Mouse (Mus musculus) layer of hippocampus, adult 8-10 months (tissue): Measurements from ENCODE around the gene Igf2bp2. TPM values are rescaled to one million over a fixed set of nuclear protein-coding genes. Genes with fewer than 3 reads are reported as not detected.

Source experiments
- DNase-seq, 2 experiments: peaks; one replicate each; pipeline ENCODE4 v3.0.0; 2022; ENCODE audit warnings: low spot score in 2 of 2
- total RNA-seq, 4 experiments: library from RNA; stranded (reverse); gene quantifications; 2 replicates each; pipeline ENCODE4 v1.2.4; 2022

The Igf2bp2 gene
- total RNA-seq = under 1 TPM in 3 of 4 experiments, not detected in 1; 0.06 to 0.40 (median 0.39) TPM

DNA sequence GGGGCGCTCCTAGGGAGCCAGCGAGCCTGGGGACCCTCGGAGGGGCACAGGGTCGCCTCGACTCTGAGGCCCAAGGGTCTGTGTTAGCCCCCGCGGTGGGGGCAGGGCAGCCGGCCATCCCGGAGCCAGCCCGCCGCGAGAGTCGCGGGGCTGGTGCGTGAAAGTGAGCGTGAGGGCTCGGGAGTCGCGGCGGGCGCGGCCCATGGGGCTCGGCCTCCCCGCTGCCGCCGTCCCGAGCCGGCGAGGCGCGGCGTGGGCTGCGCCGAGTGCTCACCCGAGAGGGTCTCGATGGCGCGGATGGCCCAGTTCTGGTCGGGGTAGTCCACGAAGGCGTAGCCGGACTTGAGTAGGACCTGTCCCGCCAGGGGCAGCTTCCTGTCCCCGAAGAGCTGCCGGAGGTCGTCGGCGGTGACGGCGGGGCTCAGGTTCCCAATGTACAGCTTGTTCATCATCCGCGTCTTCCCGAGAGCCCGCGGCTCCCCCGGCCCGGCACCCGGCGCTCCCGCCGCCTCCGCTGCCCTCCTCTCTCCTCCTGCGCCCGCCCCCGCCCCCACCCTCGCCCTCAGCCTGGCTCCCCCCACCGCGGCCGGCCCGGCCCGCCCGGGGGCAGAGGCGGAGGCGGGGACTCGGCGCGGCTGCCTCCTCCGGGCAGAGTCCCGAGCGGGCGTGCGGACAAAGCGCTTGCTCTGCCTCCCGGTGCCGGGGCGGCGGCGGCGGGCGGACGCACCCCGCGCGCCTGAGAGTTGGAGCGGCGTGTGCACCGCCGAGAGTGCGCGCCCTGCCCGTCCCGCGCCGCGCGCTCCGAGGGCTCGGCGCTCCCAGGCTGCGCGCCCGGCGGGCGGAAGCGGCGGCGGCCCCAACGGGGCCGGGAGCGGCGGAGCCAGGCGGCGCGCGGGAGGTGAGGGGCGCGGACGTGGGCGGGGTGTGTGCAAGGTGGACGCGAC, at the start of gene Igf2bp2:
Gene Igf2bp2, minus strand, starts transcription at position 788 of the 944 bp plus-strand sequence.
- no peak for DNase-seq

DNA sequence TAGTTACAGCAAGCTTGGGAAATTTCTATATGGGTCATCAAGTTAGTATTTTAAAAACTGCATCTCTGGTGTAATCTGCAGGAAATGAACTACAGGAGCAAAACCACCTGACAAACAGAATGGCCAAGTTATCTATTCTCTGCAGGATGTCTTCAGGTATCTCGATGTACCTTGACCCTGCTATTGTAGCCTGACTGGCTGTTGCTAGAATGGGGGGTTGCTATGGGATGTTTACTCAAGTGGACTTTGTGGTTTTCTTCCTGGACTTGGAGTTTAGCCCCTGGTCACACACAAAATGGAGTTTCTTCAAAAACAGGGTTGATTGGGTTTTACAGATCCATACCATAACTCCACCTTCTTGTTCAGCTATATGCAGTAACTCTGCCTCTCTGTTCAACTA, 40.4 kb upstream of the Igf2bp2 start:
- DNase-seq = no peak

DNA sequence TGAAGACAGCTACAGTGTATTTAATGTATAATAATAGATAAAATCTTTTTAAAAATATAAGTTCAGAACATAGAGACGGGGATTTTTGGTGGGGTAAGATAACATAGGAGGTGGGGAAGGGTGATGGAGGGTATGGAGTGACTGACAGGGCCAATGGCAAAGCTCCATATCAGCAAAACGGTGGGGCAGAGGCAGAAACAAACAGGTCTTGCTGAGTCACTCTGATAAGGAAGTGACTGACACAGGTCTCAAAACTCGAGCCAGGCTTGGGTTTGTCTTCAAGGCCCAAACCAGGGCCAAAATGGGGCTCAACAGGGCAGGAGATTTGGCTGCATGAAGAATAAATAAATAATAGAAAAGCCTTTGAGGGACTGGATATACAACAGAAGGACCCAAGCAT, 38.8 kb upstream of the Igf2bp2 start:
- DNase-seq = no peak

DNA sequence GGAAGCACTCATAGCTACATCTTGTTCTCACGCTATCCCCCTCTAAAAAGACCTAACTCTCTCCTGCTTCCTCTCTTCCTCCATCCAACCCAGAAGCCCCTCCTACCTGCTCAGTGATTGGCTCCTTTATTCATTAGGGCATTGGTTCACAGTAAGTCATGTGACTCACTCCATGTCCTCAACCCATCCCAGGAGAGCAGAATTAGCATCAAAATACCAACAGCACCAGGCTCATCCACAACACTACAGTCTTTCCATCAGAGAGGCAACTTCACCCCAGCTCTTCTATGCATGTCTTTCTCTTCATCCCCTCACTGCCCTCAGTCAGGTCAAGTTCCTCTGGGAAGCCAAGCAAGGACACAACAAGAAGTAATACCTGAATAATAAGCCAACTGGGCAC, 37.4 kb upstream of the Igf2bp2 start:
- DNase-seq = no peak

DNA sequence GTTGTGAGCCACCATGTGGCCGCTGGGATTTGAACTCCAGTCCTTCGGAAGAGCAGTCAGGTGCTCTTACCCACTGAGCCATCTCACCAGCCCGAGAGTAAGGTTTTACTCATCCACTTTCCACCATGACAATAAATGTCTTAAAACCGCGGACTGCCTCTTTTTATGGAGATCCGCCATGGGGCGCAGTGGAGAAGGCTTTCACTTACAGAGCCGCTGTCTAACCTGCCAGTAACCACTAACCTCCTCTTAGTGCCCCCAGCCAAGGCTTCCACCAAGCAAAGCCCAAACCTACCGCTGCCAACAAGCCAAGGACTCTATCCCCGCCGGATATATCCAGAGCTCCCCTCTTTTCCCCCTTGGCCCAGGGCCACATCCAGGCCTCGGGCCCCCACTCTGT, 24.3 kb upstream of the Igf2bp2 start:
- DNase-seq = no peak

DNA sequence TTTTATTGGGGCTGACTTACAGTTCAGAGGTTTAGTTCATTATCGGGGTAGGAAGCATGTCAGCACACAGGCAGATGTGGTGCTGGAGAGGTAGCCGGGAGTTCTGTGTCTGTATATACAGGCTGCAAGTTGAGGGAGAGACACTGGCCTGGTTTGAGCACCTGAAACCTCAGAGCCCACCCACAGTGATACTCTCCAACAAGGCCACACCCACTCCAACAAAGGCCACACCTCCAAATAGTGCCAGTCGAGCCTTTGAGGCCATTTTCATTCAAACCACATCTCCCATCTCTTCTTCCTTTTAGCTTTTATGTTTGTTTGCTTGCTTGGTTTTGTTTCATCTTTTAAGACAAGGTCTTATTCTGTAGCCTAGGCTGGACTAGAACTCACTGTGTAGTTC, 22.3 kb upstream of the Igf2bp2 start:
- no peak for DNase-seq

DNA sequence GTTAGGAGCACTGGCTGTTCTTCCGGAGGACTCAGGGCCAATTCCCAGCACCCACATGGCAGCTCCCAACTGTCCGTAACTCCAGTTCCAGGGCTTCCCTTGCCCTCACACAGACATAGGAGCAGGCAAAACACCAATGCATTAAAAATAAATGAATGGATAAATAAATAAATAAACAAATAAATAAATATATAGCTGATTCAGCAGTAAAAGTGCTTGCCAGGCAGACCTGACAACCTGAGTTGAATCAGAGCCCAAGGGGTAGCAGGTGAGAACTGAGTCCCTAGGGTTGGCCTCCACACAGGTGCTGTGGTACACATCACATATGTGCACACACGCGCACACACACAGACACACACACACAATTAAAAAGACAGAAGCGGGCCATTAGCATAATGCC, 21.0 kb upstream of the Igf2bp2 start:
- no peak for DNase-seq

DNA sequence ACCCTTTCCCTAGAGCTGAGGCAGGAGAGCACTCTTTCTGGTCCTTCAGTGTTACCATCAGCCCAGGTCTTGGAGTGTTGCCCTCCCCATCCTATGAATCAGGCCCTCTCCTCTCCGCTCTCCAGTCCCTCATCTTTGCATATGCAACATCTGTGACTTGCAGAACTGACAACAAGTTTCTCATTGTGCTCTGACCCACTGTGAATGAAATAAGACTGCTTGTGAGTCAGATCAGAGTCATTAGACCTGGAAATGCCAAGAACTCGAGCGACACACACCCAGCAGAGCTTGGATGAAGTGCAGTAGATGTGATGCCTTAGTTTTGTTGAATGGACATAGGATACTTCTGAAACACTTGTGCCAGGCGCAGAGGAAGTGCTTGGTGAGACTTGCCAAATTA, 19.2 kb upstream of the Igf2bp2 start:
- no peak for DNase-seq

DNA sequence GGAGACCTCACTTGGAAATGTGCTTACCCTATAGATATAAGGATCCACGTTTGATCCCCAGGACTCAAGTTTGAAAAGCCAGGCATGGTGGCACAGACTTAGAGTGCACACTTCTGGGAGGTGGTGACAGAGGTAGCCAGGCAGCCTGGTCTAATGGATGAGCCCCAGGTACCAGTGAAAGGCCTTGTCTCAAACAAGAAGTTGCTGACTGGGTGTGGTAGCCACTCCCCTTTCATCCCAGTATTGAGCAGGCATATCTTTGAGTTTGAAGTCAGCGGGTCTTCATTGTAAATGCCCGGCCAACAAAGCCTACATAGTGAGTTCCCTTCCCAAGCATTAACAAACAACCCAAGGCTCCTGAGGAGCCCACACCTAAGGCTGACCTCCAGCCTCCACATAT, 15.7 kb upstream of the Igf2bp2 start:
- no peak for DNase-seq

DNA sequence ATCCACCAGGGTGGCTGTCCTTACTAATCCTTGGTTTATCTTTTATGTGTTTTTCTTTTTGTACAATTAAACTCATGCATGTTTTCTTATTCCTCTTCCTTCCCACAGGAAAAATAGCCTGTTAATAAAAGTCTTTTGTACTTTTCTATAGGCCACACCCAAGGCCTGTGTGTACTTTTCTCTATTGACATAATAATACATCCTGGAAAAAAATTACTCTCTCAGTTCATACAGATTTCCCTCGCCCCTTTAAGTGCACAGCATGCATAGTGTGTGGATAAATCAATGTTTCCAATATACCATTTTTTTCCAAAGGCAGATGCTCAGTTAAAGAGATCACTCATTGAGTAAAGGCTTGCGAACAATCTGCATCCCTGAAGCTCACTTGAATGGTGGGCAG, 14.9 kb upstream of the Igf2bp2 start:
- DNase-seq = no peak

DNA sequence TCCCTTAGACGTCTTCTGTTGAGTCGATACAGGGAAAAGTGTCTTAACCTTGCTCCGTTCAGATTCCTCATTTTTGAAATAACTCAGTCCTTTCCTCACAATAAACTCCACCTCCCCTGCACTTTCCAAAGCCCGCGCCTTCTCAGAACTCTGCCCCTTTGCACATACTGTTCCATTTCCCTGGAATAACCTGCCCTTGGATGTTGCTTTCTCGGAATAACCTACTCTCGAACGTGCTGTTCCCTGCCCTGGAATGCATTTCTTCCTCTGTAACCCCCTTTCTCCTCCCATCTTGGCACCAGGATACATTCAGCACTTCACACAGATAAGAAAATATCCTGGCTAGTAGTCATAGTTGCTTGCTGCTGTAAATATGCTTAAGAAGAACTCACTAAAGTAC, 5.6 kb upstream of the Igf2bp2 start:
- no peak for DNase-seq

DNA sequence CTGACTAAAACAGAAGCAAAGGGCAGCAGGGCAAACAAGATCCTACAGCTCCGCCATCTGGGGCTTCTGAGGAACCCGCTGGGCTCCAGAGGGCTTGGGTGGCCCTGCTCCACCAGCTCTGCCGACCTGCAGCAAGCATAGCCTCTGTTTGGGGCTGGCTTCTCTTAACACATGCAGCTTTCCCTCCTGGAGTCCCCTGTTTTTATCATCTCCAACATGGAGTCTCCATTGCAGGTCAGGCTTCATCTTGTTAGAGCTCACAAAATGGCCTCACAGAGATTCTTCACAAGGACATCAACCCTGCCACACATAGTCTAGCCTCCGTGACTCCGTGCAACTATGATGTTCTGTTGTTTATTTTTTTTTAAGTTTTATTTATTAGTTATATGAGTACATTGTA, 2.5 kb upstream of the Igf2bp2 start:
- no peak for DNase-seq

DNA sequence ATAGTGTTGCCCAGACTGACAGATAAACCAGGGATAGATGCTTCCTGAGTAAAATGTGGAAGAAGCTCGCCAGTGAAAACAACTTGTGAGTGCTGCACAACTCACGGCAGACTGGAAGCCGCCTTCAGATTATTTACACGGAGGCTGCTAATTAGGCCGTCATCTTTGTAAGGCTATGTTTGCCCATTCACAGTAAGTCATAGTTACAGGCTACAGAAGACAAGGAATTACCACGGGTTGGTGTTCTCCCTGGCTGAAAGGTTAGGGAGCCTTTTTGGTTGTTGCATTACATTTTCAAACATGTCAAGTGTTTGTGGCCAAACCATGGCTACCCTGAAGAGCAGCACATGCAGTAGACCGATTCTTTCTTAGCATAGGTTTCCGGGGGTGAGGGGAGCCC, 1.3 kb upstream of the Igf2bp2 start:
- DNase-seq = no peak

DNA sequence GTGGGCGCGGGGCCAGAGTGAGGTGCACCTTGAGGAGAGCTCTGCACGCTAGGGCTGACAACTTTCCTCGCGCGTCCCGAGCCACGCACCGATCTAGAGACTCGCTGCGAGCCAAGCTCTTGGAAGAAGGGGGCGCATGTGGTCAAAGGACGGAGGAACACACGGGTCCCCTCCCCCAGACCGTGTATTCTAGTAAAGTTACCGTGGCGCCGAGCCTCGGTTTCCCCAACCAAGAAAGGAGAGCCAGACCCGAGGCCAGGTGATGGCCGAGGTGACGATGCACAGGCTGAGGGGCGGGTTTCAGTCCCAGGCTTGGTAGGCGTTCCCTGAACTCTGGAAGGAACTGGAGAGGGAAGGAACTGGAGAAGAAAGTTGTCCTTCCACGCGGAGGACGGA, 355 bp upstream of the Igf2bp2 start:
- no peak for DNase-seq

DNA sequence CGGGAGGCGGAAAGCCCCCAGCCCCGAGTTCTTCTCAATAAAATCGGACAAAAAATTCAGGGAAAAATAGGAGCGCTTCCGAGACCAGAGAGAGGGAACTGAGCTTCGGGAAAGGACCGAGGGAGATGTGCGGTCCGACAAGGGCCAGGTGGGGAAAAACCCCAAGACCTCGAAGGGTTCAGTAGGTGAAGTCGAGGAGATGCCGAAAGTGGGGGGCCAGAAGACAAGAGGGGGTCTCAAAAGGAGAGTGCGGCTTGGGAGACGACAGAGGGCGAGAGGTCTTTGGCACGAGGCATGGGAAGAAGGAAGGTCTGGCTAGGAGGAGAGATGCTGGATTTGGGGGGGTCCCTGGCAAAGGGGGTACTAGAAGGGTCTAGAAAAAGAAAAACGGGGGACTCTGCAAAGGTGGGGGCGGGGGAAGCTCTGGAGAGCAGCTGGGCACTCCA, 1.0 kb downstream of the Igf2bp2 start:
- no peak for DNase-seq

DNA sequence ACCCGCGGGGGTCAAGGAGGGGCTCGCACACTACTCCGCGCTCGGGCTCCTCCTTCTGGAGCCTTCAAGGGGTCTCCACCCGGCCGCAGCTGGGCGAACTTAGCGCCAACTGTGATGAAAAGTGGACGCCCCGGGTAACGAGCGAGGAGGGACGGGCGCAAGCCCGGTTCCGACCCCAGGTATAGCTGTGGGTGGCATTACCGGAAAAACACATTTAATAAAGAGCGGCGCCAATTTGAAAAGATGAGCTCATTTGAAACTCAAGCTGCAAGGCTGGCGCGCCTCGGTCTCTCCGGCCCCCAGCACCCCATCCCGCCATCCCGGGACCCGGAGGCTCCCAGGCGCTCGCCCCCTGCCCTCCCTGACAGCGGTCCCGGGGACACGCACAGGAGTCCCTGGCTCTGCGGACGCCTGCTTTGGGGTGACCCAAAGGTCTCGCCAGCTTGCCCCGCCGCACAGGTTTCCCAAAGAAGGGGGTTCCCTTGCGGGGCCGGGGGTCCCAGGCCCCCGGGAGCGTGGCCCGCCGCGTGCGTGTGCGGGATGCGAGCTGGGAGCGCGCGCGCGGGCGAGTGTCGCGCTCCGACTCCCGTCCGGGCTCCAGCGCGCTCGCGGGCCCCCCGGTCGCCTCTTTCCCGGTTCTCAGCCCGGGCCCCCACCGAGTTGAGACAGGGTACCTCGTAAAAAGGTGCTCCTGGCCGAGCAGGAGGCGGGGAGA, 1.6 kb downstream of the Igf2bp2 start:
- no peak for DNase-seq

DNA sequence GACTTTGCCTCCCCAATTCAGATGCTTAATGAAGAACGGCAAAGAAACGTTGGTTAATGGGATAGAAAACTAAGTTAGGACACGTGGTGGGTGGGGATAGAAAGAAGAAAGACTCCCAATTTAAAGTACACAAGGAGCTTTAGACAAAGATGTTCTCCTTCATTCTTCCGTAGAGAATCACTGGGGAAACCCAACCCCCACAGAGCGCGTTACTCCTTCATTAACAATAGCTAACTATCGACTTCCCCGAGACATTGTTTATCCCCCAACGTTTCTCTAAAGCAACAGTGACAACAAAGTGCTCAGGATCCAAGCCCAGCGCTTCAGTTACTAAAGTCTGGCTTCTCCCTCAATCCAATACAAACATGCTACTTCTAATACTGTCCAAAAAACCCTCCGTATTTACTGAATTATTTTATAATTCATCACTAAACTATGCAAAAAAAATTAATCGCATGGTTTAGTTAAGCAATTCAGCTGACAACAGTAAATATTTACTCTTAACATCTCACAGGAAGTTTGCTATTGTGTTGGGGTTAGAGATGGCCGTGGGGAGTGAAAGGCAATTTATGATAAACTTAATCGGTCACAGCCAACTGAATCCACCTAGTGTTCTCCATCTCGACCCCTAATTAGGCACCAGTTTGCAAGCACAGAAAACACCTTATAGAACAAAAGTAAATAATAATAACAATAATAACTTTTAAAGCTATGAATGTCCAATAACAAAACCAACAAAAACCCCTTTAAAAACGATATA, 2.5 kb downstream of the Igf2bp2 start:
- no peak for DNase-seq

DNA sequence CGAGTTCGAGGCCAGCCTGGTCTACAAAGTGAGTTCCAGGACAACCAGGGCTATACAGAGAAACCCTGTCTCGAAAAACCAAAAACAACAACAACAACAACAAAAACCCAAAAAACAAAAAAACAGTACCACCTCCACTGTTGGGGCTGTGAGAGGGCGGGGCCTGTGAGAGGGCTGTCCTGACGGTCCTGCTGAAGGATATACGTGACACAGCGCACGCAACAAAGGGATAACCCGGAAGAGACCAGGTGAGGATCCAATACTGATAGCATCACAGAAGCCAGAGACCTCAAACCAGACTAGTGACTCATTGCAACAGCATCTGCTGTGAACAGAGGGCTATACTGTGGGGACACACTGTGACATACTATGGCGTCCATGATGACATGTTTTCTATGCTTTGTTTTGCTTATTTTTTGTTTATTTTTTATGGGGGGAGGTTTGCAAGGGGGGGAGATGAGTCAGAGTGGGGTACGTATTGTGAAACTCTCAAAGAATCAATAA, 10.1 kb downstream of the Igf2bp2 start:
- no peak for DNase-seq

DNA sequence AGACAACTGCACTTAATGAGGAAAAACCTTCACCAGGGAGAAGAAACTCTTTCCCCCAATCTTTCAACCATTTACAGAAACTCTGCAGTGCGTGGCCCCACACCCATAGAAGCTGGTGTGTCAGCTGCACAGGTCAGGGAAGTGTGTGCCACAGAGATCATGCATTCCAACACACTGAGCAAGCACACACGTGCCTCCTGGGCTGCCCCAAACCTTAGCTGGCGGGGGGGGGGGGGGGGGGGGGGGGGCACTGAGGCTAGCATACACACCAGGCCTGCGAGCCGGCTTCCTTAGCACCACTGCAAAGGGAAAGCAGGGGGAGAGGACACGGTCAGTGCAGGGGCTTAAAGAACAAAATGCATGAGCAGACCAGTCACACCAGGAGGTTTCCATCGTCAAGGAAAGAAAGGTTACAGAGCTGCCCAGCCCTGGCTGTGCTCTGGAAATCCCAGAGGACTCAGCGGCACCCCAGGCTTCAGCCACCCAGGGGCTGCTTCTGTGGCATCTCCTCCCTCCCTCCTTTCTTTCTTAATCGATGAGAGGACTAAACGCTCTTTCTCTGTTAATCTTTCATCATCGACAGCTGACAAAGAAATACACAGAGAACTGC, 11.3 kb downstream of the Igf2bp2 start:
- no peak for DNase-seq

DNA sequence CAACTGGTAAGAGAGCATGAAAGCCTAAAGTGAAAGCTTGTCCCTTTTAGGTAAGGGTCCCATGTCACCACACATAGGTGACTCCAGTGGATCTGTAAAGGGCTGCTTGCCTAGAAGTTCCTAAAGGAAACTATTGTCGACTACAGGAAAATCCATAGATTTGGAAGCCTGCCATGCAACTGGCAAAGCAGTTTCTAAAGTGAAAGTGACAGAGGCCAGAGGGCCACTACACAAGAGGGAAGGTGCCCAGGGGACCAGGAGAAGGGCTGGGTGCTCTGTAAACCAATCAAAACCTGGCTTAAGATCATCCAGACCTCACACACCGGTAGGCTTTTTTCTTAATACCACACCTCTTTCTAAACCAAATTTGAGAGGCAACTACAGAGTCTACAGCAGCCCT, 12.7 kb downstream of the Igf2bp2 start:
- no peak for DNase-seq

DNA sequence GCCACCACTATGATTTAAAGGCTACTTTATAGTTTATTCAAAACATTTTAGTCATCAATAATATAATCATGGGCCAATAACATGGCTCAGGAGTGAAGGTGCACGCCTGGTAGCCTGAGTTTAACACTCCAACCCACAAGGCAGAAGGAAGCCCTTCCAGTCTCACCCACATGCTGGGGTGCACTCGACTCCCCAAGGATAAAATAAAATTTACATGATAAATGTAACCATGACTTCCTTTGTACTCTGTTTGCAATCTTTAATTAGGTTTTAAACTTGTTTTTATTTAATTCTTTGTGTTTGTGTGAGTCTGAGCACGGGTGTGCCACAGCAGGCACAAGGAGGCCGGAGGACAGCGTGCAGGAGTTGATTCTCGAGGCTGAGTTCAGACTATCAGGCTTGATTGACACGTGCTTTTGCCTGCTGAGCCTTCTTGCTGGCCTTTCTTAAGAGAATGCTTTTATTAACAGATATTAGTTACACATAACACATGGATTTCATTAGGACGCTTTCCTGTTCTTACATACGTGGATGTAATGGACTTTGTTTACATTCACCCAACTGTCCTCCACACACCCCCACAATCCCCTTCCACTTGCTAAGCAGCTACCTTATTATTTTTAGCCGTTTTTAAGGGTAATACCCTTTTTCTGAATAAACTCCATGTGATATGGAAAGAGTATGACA, 13.3 kb downstream of the Igf2bp2 start:
- DNase-seq = no peak
